Mouse (Mus musculus) C2C12 (cell line): Measurements from ENCODE around the gene Ccnd1.

Experiments used
- CEBPB ChIP-seq: IDR thresholded peaks from one replicate; pipeline ENCODE4 v1.6.1; 2011; ENCODE audit warnings: low read depth, mild to moderate bottlenecking, control low read depth, moderate library complexity
- CTCF ChIP-seq: IDR thresholded peaks from one replicate; pipeline ENCODE4 v1.5.1; 2011; ENCODE audit not compliant: control insufficient read depth, insufficient read depth, insufficient read length
- MAX ChIP-seq: IDR thresholded peaks from one replicate; pipeline ENCODE4 v1.6.1; 2011; ENCODE audit warnings: mild to moderate bottlenecking, control low read depth
- MYOD1 ChIP-seq: IDR thresholded peaks from one replicate; pipeline ENCODE4 v1.6.1; 2011; ENCODE audit warnings: low read depth; ENCODE audit not compliant: control insufficient read depth, insufficient read length
- MYOG ChIP-seq: IDR thresholded peaks from one replicate; pipeline ENCODE4 v1.6.1; 2011; ENCODE audit not compliant: control insufficient read depth, insufficient read length; ENCODE audit errors: extremely low read depth
- USF1 ChIP-seq: IDR thresholded peaks from one replicate; pipeline ENCODE4 v1.6.1; 2011; ENCODE audit warnings: low read depth, mild to moderate bottlenecking, control low read depth, moderate library complexity

DNA sequence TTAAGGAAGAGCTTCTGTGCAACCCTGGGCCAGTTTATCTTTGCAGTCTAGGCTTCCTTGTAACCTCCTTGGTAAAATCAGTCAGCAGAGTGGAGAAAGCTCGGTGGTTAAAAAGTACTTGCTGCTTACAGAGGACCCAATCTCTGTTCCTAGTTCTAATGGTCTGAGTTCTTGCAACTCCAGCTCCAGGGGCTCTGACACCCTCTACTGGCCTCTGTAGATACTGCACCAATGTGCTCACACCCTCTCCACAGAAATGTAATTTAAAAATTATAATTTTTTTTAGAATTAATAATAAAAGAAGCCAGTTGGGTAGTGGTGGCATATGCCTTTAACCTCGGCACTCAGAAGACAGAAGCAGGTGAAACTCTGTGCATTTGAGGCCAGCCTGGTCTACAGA, 52.1 kb downstream of the Ccnd1 start:
- TF ChIP-seq CTCF (no peak), CEBPB (no peak), MAX (no peak), MYOG (no peak), MYOD1 (no peak), USF1 (no peak)
